Mouse (Mus musculus): ENCODE results near the gene Atp6ap1.
A peak's percentile ranks its signal among the peaks of the same experiment; 100 is the strongest.

Atp6ap1 gene

GRCm38 (mm10) chrX:74304867-74305700 is 8.2 kb downstream of the Atp6ap1 start, which contains the start of gene Gdi1:
Gene Gdi1, plus strand, starts transcription at chrX:74304998.
- DNase-seq (ENCODE audit: low spot score in 2 of 2): peak; percentile 49 to 59

GRCm38 (mm10) chrX:74312540-74313464 is 15.9 kb downstream of the Atp6ap1 start, which contains the start of gene Fam50a:
Gene Fam50a, plus strand, starts transcription at chrX:74313033.
- peak; percentile 55 to 76 for DNase-seq (ENCODE audit: low spot score in 2 of 2)

GRCm38 (mm10) chrX:74328725-74329161 is 31.8 kb downstream of the Atp6ap1 start, which contains the start of gene Plxna3:
Gene Plxna3, plus strand, starts transcription at chrX:74329066.
- DNase-seq (ENCODE audit: low spot score in 2 of 2): peak; percentile 15 to 24

GRCm38 (mm10) chrX:74329215-74329671 is 32.3 kb downstream of the Atp6ap1 start:
- no peak for DNase-seq (ENCODE audit: low spot score in 2 of 2)

GRCm38 (mm10) chrX:74330166-74330930 is 33.5 kb downstream of the Atp6ap1 start:
- no peak for DNase-seq (ENCODE audit: low spot score in 2 of 2)

GRCm38 (mm10) chrX:74352645-74353466 is 56.0 kb downstream of the Atp6ap1 start:
- no peak for DNase-seq (ENCODE audit: low spot score in 2 of 2)

GRCm38 (mm10) chrX:74353467-74353770 is 56.5 kb downstream of the Atp6ap1 start, which contains the start of gene Lage3:
Gene Lage3, minus strand, starts transcription at chrX:74353618.
- peak; percentile 43 to 65 for DNase-seq (ENCODE audit: low spot score in 2 of 2)

Data from frontal cortex, postnatal 25 days (tissue).